7 mouse cellular contexts compared by ENCODE assay signal in genomic region chr6:67168031-67168777, GRCm38 (mm10).
DNase-seq lines count a peak whose midpoint lies in the region; ATAC-seq lines count a peak whose summit lies in the region.

No protein-coding gene starts in this region.

- no peaks in the 10 kb centered on the region for H3K9me3 ChIP-seq in midbrain, embryonic 10.5 days (replicated peaks)
- H3K9me3 ChIP-seq in stomach, embryonic 14.5 days (ENCODE audit: control insufficient read depth, low read depth, low read length), result no peaks in the 10 kb centered on the region

- ATAC-seq in stomach, embryonic 14.5 days (ENCODE audit: insufficient number of reproducible peaks, insufficient read depth, low FRiP score, low read depth), result peak; percentile 48; the same call in 1 of the 2 replicates

- H3K4me3 ChIP-seq in midbrain, embryonic 10.5 days, result peak overlapping the region; percentile 54
- H3K4me3 ChIP-seq in stomach, embryonic 14.5 days (ENCODE audit: low read depth, low read length), result peak overlapping the region; percentile 34

- peak overlapping the region; percentile 84 for H3K27ac ChIP-seq in midbrain, embryonic 10.5 days (replicated peaks)
- H3K27ac ChIP-seq in stomach, embryonic 14.5 days (ENCODE audit: low read length), result no peak overlapping the region

- peaks cover 20% of the 10 kb centered on the region for H3K4me1 ChIP-seq in midbrain, embryonic 10.5 days
- no peaks in the 10 kb centered on the region for H3K4me1 ChIP-seq in stomach, embryonic 14.5 days (ENCODE audit: control insufficient read depth, insufficient read depth, low read length)

- no peaks in the 10 kb centered on the region for H3K27me3 ChIP-seq in midbrain, embryonic 10.5 days (ENCODE audit: low read depth, poor library complexity, severe bottlenecking)
- no peaks in the 10 kb centered on the region for H3K27me3 ChIP-seq in stomach, embryonic 14.5 days (ENCODE audit: control insufficient read depth, insufficient read depth, low read length)

- 13% methylated on average over 11 of the region's 11 CpGs for WGBS in midbrain, embryonic 10.5 days
- 15% methylated on average over 11 of the region's 11 CpGs for WGBS in stomach, embryonic 14.5 days

- H3K4me2 ChIP-seq in stomach, embryonic 14.5 days (replicated peaks; ENCODE audit: low read depth, low read length), result peak overlapping the region; percentile 41

- no peaks in the 10 kb centered on the region for H3K36me3 ChIP-seq in midbrain, embryonic 10.5 days
- H3K36me3 ChIP-seq in stomach, embryonic 14.5 days (ENCODE audit: control insufficient read depth, insufficient read depth, low read length), result no peaks in the 10 kb centered on the region

- intact Hi-C loops in left cerebral cortex, postnatal 36 days (cut with DNase I), result no loop called here

- no peak overlapping the region for H3K9ac ChIP-seq in stomach, embryonic 14.5 days (replicated peaks; ENCODE audit: low read depth, low read length)

- DNase-seq in adrenal gland, postnatal 14 days, result peak; percentile 59
- peak; percentile 73 for DNase-seq in embryo, embryonic 10 days (ENCODE audit: low spot score)
- peak; percentile 20 for DNase-seq in gastrocnemius, postnatal 25 days
- DNase-seq in kidney, adult 18-20 months, result peak; percentile 63
- DNase-seq in left cerebral cortex, postnatal 36 days (ENCODE audit: low spot score in 2 of 2), result peak; percentile 37 to 48
- DNase-seq in midbrain, embryonic 10.5 days (ENCODE audit: low spot score), result peak; percentile 52

Comparison
In these comparisons a context has a peak if more than half of its experiments do, and no peak if none do; other contexts are left out.
1. DNase-seq: peak in every context shown above with its lines; median percentile 73 in embryo, embryonic 10 days; 63 in kidney, adult 18-20 months; 59 in adrenal gland, postnatal 14 days; 52 in midbrain, embryonic 10.5 days; 42 in left cerebral cortex, postnatal 36 days; 20 in gastrocnemius, postnatal 25 days.